Mouse (Mus musculus): ENCODE measurements around the gene Fam107a. TPM values are rescaled to one million over a fixed set of nuclear protein-coding genes. Genes with fewer than 3 reads are reported as not detected.
"Not testable (repeated sequence)": the region's sequence is repeated elsewhere in the genome, so short reads cannot be mapped to it uniquely, and the experiment has no call there.

The Fam107a gene
- polyA plus RNA-seq, 1 experiment from 2014 or later, result 0.45 TPM

DNA sequence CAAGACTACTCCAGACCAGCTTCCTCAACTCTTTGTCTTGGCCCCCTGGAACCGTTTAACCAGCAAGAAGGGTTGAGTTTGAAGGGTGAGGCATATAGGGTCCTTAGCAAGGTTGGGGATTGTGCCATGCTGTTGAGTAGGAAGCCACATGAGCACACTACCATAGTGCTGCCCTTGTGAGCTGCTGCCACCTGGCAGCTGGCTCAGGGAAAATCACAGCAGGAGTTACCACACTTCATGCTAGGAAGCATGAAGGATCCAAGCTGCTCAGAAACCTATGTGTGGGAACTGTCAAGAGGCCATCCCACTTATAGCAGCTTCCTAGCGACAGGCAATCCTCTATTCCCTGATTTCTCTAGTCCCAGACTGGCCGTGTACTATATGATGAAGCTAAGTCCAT is 9.2 kb downstream of the Fam107a start:
- Histone ChIP-seq H3K36me3 (ENCODE audit: control insufficient read depth, insufficient read depth) (no peaks in the 10 kb centered on the region), H3K9me3 (replicated peaks; ENCODE audit: control insufficient read depth, low read length) (no peaks in the 10 kb centered on the region), H3K4me1 (ENCODE audit: control insufficient read depth, insufficient read depth, low read length) (peaks cover 8% of the 10 kb centered on the region), H3K27me3 (ENCODE audit: control insufficient read depth, insufficient read depth, low read length) (no peaks in the 10 kb centered on the region), H3K4me3 (ENCODE audit: low read length) (no peak overlapping the region), H3K27ac (ENCODE audit: low read length) (no peak overlapping the region), H3K4me2 (ENCODE audit: low read depth, low read length) (no peak overlapping the region), H3K9ac (ENCODE audit: low read length) (no peak overlapping the region)
- ATAC-seq (replicated peaks; ENCODE audit: extremely low read depth, insufficient read depth, low FRiP score), result no peak
- 59% methylated on average over 3 of the region's 3 CpGs for WGBS

DNA sequence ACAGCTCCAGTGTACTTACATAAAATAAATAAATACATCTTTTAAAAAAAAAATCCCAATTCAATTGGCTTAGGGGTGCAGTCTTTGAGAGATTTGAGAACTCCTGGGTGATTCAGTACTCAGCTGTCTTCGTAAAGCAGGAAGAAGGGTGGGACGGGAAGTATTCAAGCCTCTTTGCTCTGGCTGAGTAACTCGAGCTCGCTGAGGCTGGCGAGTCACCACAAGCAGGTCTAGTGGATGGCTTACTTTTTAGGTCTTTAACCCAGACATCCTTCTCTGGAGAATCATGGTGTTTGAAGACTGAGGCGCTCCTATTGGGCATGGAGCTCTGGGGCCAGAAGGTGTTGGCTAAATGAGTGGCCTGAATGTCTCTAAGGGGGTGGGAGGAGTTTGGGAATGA is 10.9 kb downstream of the Fam107a start:
- Histone ChIP-seq H3K27ac (ENCODE audit: low read length) (no peak overlapping the region), H3K4me1 (ENCODE audit: control insufficient read depth, insufficient read depth, low read length) (peaks cover 13% of the 10 kb centered on the region), H3K27me3 (ENCODE audit: control insufficient read depth, insufficient read depth, low read length) (no peaks in the 10 kb centered on the region), H3K9ac (ENCODE audit: low read length) (no peak overlapping the region), H3K36me3 (ENCODE audit: control insufficient read depth, insufficient read depth) (no peaks in the 10 kb centered on the region), H3K4me2 (ENCODE audit: low read depth, low read length) (no peak overlapping the region), H3K9me3 (replicated peaks; ENCODE audit: control insufficient read depth, low read length) (no peaks in the 10 kb centered on the region), H3K4me3 (ENCODE audit: low read length) (no peak overlapping the region)
- WGBS, result 70% methylated on average over 6 of the region's 6 CpGs
- ATAC-seq (replicated peaks; ENCODE audit: extremely low read depth, insufficient read depth, low FRiP score), result no peak

DNA sequence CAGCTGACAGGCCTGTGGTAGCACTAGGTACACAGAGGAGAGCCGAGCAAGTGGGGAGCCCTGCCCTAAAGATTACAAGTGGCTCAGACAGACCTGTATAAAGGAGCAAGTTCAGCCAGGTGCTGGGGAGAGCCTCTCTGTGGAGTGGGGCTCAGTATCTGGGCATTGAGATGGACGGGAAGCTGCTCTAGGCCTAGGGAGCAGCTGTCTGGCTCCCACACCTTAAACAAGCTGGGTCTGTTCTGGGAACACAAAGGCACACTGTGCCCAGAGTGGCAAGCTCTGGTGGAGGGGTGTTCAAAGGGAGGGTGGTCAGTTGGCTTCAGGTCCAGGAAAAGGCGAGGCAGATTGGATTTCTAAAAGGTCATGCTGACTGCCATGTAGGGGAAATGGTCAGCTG is 12.8 kb downstream of the Fam107a start:
- Histone ChIP-seq H3K27ac (ENCODE audit: low read length) (no peak overlapping the region), H3K9me3 (replicated peaks; ENCODE audit: control insufficient read depth, low read length) (no peaks in the 10 kb centered on the region), H3K36me3 (ENCODE audit: control insufficient read depth, insufficient read depth) (no peaks in the 10 kb centered on the region), H3K4me1 (ENCODE audit: control insufficient read depth, insufficient read depth, low read length) (peaks cover 13% of the 10 kb centered on the region), H3K4me3 (ENCODE audit: low read length) (no peak overlapping the region), H3K4me2 (ENCODE audit: low read depth, low read length) (no peak overlapping the region), H3K27me3 (ENCODE audit: control insufficient read depth, insufficient read depth, low read length) (no peaks in the 10 kb centered on the region), H3K9ac (ENCODE audit: low read length) (no peak overlapping the region)
- no peak for ATAC-seq (replicated peaks; ENCODE audit: extremely low read depth, insufficient read depth, low FRiP score)
- 58% methylated on average over 3 of the region's 3 CpGs for WGBS

DNA sequence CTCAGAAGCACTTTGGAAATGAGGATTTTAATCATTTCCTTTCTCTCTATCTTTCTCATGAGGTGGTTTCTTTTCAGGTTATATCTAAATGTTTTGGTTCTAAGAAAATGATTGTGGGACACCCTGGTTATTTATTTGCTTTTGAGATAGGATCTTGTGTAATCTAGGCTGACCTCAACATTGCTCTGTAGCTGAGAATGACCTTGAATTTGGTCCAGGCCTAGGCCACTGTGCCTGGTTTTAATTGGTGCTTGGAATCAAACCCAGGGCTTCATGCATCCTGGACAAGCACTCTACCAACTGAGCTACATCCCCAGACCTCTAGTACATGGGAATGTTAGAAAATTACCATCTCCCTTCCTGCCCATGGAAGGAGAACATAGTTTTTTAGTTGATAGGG is 13.7 kb downstream of the Fam107a start:
- H3K27ac ChIP-seq (ENCODE audit: low read length), result no peak overlapping the region
- H3K36me3 ChIP-seq (ENCODE audit: control insufficient read depth, insufficient read depth), result no peaks in the 10 kb centered on the region
- H3K27me3 ChIP-seq (ENCODE audit: control insufficient read depth, insufficient read depth, low read length), result 0 out of 2 replicates have a peak, but pooled peaks cover 3% of the 10 kb centered on the region
- H3K9me3 ChIP-seq (replicated peaks; ENCODE audit: control insufficient read depth, low read length), result no peaks in the 10 kb centered on the region
- peaks cover 5% of the 10 kb centered on the region; the same call in 1 of the 2 replicates for H3K4me1 ChIP-seq (ENCODE audit: control insufficient read depth, insufficient read depth, low read length)
- no peak for ATAC-seq (replicated peaks; ENCODE audit: extremely low read depth, insufficient read depth, low FRiP score)
- no peak overlapping the region for H3K4me3 ChIP-seq (ENCODE audit: low read length)
- H3K4me2 ChIP-seq (ENCODE audit: low read depth, low read length), result no peak overlapping the region
- no peak overlapping the region for H3K9ac ChIP-seq (ENCODE audit: low read length)

DNA sequence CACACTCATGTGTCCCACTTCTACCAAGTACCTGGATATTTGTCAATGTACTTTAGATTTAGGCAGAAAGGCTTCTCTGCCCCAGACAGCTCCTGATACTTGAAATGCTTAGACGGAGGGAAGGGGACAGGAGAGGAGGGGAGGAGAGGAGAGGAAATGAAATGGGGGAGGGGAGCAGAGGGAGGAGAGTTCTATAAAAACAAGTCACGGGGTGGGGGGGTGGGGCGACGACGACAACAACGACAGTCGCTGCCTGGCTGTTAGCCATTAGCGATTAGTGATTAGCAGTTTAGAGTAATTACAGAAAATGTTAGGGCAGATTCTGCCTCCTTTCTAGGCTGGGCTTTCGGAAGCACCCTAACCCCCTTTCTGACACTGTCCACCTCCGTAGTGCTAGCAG is 15.1 kb downstream of the Fam107a start:
- Histone ChIP-seq H3K4me3 (ENCODE audit: low read length) (no peak overlapping the region), H3K4me1 (ENCODE audit: control insufficient read depth, insufficient read depth, low read length) (peaks cover 7% of the 10 kb centered on the region), H3K9ac (ENCODE audit: low read length) (no peak overlapping the region), H3K27me3 (ENCODE audit: control insufficient read depth, insufficient read depth, low read length) (0 out of 2 replicates have a peak, but pooled peaks cover 3% of the 10 kb centered on the region), H3K36me3 (ENCODE audit: control insufficient read depth, insufficient read depth) (no peaks in the 10 kb centered on the region), H3K9me3 (replicated peaks; ENCODE audit: control insufficient read depth, low read length) (no peaks in the 10 kb centered on the region), H3K4me2 (ENCODE audit: low read depth, low read length) (peak overlapping the region; percentile 18), H3K27ac (ENCODE audit: low read length) (no peak overlapping the region)
- no peak for ATAC-seq (replicated peaks; ENCODE audit: extremely low read depth, insufficient read depth, low FRiP score)
- 22% methylated on average over 10 of the region's 10 CpGs for WGBS

DNA sequence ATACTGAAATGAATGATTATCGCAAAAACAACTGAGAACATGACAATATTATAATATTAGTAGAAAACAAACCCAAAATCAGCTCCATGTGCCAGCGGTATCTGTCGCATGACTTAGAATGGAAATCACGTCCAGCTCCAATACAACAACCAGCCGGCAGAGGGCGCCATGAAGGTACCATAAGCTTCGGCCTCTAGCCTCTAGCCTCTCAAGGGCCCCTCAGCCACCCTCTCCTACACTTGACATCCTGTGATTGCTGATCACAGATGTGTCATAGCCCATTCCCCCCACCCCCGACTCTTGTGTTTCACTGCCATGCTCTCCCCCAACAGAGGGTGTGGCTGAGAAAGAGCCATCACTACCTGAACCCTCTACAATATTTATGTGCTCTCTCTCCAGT is 17.5 kb downstream of the Fam107a start:
- H3K27ac ChIP-seq (ENCODE audit: low read length), result no peak overlapping the region
- H3K4me2 ChIP-seq (ENCODE audit: low read depth, low read length), result no peak overlapping the region
- peaks cover 7% of the 10 kb centered on the region for H3K4me1 ChIP-seq (ENCODE audit: control insufficient read depth, insufficient read depth, low read length)
- 0 out of 2 replicates have a peak, but pooled peaks cover 3% of the 10 kb centered on the region for H3K27me3 ChIP-seq (ENCODE audit: control insufficient read depth, insufficient read depth, low read length)
- H3K9me3 ChIP-seq (replicated peaks; ENCODE audit: control insufficient read depth, low read length), result no peaks in the 10 kb centered on the region
- 32% methylated on average over 8 of the region's 8 CpGs for WGBS
- H3K9ac ChIP-seq (ENCODE audit: low read length), result no peak overlapping the region
- no peak for ATAC-seq (replicated peaks; ENCODE audit: extremely low read depth, insufficient read depth, low FRiP score)
- H3K4me3 ChIP-seq (ENCODE audit: low read length), result no peak overlapping the region
- H3K36me3 ChIP-seq (ENCODE audit: control insufficient read depth, insufficient read depth), result no peaks in the 10 kb centered on the region

DNA sequence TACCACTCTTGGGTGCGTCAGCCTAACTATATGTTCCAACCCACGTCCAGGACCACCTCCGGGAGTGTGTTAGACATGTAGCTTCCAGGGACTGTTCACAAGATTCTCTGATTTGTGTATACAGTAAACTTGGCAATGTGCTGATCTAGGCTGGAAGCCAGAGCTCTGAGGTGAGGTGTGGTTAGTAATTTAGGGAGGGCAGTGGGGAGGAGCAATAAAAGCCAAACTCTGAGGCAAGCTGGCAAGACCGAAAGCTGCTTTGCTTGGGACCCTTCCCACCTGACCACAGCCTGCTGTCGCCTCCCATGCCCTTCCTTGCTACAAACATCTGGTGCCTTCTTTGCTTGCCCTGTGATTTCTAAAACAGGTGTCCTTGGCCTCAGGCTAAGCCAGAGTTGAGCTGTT is 19.9 kb downstream of the Fam107a start:
- H3K9me3 ChIP-seq (replicated peaks; ENCODE audit: control insufficient read depth, low read length), result no peaks in the 10 kb centered on the region
- H3K27me3 ChIP-seq (ENCODE audit: control insufficient read depth, insufficient read depth, low read length), result 0 out of 2 replicates have a peak, but pooled peaks cover 3% of the 10 kb centered on the region
- no peak overlapping the region for H3K27ac ChIP-seq (ENCODE audit: low read length)
- H3K4me3 ChIP-seq (ENCODE audit: low read length), result no peak overlapping the region
- ATAC-seq (replicated peaks; ENCODE audit: extremely low read depth, insufficient read depth, low FRiP score), result no peak
- no peaks in the 10 kb centered on the region for H3K36me3 ChIP-seq (ENCODE audit: control insufficient read depth, insufficient read depth)
- H3K4me2 ChIP-seq (ENCODE audit: low read depth, low read length), result no peak overlapping the region
- H3K9ac ChIP-seq (ENCODE audit: low read length), result no peak overlapping the region
- 66% methylated on average over 5 of the region's 5 CpGs for WGBS
- peaks cover 7% of the 10 kb centered on the region for H3K4me1 ChIP-seq (ENCODE audit: control insufficient read depth, insufficient read depth, low read length)

DNA sequence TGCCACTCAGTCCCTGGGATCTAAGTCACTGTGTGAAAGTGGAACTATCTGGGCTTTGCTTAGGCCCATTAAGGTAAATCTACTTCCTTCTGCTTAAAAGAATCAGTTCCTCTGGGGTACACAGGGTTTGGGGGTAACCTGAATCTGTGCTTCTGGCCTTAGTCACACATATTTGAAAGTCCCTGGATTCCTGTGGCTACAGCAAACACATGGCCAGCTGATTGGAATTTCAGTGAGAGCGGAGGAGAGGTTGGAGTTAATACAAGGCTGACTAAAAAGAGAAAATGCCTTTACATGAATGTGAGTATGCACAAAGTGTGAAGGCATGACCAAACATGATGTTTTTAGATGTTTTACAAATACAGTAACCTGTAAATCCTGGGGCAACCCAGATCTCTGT is 23.6 kb downstream of the Fam107a start:
- Histone ChIP-seq H3K9me3 (replicated peaks; ENCODE audit: control insufficient read depth, low read length) (peaks cover 6% of the 10 kb centered on the region), H3K9ac (ENCODE audit: low read length) (no peak overlapping the region), H3K4me1 (ENCODE audit: control insufficient read depth, insufficient read depth, low read length) (peaks cover 3% of the 10 kb centered on the region; the same call in 1 of the 2 replicates), H3K27ac (ENCODE audit: low read length) (no peak overlapping the region), H3K27me3 (ENCODE audit: control insufficient read depth, insufficient read depth, low read length) (0 out of 2 replicates have a peak, but pooled peaks cover 2% of the 10 kb centered on the region), H3K36me3 (ENCODE audit: control insufficient read depth, insufficient read depth) (no peaks in the 10 kb centered on the region), H3K4me3 (ENCODE audit: low read length) (no peak overlapping the region), H3K4me2 (ENCODE audit: low read depth, low read length) (no peak overlapping the region)
- ATAC-seq (replicated peaks; ENCODE audit: extremely low read depth, insufficient read depth, low FRiP score), result no peak
- 72% methylated on average over 1 of the region's 1 CpGs for WGBS

DNA sequence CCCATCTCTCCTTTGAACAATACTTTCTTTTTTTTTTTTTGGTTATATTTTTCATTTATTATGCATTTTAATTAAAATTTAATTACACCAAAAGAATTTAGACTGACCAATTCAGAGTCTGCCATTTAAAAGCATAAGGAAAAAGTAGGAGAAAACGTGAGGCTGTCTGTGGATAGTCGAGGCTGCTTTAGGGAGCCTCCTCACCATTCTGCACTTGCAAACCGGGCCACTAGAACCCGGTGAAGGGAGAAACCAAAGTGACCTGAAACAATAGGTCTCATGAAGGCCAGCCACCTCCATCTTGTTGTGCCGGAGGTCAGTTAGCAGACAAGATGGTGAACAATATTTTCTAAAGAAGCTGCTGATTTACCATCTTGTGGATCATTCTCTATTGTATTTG is 31.2 kb downstream of the Fam107a start:
- not testable (repeated sequence) for H3K27ac ChIP-seq (ENCODE audit: low read length); H3K36me3 ChIP-seq (ENCODE audit: control insufficient read depth, insufficient read depth); H3K4me3 ChIP-seq (ENCODE audit: low read length); H3K9ac ChIP-seq (ENCODE audit: low read length); H3K9me3 ChIP-seq (replicated peaks; ENCODE audit: control insufficient read depth, low read length); H3K27me3 ChIP-seq (ENCODE audit: control insufficient read depth, insufficient read depth, low read length); H3K4me1 ChIP-seq (ENCODE audit: control insufficient read depth, insufficient read depth, low read length); H3K4me2 ChIP-seq (ENCODE audit: low read depth, low read length)
- WGBS, result 78% methylated on average over 5 of the region's 5 CpGs
- ATAC-seq (replicated peaks; ENCODE audit: extremely low read depth, insufficient read depth, low FRiP score), result peak; percentile 67; the same call in 1 of the 2 replicates

DNA sequence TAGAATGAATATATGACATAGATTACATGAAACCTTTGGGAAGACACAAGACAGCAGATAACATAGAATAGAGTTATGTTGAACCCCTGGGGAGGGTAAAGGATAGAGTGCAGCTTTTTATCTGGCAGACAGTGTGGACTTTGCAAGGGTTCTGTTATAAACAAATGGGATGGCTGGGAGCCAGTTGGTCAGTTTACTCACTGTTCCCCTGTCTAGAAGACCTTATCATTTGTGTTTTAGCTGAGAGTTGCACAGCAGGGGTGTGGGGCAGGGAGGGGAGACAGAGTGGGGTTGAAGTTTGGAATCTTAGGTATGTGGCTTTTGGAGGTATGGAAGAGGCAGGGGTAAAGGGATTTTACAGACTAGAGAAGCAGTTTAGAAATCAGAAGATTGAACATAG is 34.0 kb downstream of the Fam107a start:
- Histone ChIP-seq H3K4me1 (ENCODE audit: control insufficient read depth, insufficient read depth, low read length) (peaks cover 6% of the 10 kb centered on the region), H3K9me3 (replicated peaks; ENCODE audit: control insufficient read depth, low read length) (no peaks in the 10 kb centered on the region), H3K27ac (ENCODE audit: low read length) (no peak overlapping the region), H3K4me2 (ENCODE audit: low read depth, low read length) (no peak overlapping the region), H3K27me3 (ENCODE audit: control insufficient read depth, insufficient read depth, low read length) (no peaks in the 10 kb centered on the region), H3K36me3 (ENCODE audit: control insufficient read depth, insufficient read depth) (no peaks in the 10 kb centered on the region), H3K4me3 (ENCODE audit: low read length) (no peak overlapping the region), H3K9ac (ENCODE audit: low read length) (no peak overlapping the region)
- ATAC-seq (replicated peaks; ENCODE audit: extremely low read depth, insufficient read depth, low FRiP score), result no peak

All from heart, embryonic 16.5 days (tissue).